Mouse (Mus musculus) left cerebral cortex, postnatal 14 days (tissue): ENCODE results near the gene Fcna. TPM values are rescaled to one million over a fixed set of nuclear protein-coding genes. Genes with fewer than 3 reads are reported as not detected.
A peak's percentile ranks its signal among the peaks of the same experiment; 100 is the strongest.

Experiments used
- DNase-seq, 2 experiments: peaks; one replicate each; pipeline ENCODE4 v3.0.0; 2021 to 2022; ENCODE audit warnings: low spot score in 2 of 2, mixed read lengths in 1 of 2
- intact Hi-C: fragments of 180-260 bp; cut with DNase I; formaldehyde crosslinking; loops from one replicate; pipeline ENCODE4 v1.15.1; 2025
- total RNA-seq, 2 experiments: library from RNA; stranded (reverse); gene quantifications; 2 replicates each; pipeline ENCODE4 v1.2.3; 2021

Gene Fcna
- total RNA-seq, 2 experiments from 2014 or later: 0.72 to 1.1 TPM

GRCm38 (mm10) chr2:25617578-25617977 lies 10.3 kb downstream of the Fcna start, which contains the start of gene Ccdc183:
Gene Ccdc183 (minus strand): TSS chr2:25617678.
- intact Hi-C loops: no loop called here
- DNase-seq: no peak

DNA sequence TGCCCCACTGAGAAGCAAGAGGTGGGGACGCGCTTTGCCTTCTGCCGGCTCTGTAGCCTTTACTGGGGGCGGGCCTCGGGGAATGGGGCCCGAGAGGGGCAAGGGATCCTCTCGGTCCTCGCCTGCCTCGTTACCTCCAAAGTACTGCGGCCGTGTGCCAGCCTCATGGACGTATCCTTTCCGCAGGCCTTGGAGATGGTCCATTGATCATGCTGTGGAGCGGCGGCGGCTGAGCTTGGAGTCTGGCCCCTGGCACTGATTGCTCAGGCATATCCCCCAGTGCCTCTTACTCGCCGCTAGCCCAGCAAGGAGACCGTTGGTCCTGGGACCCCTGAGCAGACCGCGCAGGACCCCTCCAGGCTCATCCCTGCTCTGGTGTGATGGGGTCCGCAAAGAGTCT lies 11.4 kb downstream of the Fcna start:
- no peak for DNase-seq
- intact Hi-C loops: no loop called here

DNA sequence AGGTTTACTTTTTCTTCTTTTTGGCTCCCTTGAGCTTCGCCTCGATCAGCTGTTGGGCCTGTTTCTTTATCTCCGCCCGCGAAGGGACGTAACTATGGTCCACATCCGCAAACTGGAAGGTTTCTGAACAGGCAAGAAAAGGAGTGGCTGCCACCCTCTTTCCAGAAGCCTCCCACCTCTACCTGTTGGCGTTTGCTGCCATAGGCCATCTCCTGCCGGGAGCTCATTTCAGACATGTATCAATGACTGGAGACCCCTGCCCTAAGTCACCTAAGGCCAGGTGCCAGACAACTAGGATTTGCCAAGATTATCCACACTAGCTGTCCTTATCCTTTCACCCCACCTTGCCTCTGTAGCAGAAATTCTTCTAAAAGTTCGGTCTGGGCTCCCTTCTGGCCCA lies 19.2 kb downstream of the Fcna start:
- intact Hi-C loops: no loop called here
- DNase-seq: no peak

DNA sequence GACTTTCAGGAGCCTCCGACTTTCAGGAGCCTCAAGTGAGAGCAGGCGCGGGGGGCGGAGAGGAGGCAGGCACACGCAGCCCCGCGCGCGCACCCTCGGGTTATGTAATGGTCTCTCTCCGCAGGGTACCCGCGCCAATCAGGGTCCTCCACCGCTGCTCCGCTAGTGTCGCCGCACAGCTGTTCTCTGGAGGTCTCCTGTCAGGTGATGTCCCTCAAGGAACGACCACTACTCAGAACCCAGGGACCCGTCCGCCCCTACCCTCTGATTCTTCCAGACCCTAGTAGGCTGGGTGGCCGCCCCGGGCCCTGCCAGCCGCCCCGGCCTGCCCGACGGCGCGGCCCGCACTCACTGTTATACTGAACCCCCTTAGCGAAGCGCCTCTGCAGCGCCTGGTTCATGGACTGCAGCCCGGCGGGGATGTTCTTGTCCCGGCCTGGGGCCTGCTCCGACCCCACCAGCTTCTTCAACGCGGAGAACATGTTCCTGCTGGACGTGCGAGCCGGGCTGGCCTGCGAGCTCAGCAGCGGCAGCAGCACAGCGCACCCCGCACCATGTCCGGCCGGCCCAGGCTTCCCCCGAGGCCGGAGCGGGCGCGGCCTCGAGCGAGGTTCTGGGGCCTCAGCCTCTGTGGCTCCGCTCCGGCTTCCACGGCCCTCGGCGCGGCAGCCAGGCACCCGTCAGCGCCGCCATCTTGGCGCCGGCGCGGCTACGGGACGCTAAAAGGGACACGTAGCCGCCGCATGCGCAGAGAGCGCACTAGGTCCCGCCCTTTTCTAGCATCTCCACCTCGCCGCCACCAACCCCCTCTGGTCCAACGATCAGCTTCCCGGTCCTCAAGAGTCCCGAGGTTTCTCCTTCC lies 19.8 kb downstream of the Fcna start, which contains the start of gene Rabl6:
TSS of gene Rabl6 (minus strand) at position 761 of the 862 bp plus-strand sequence.
- peak; percentile 89 to 91 for DNase-seq

DNA sequence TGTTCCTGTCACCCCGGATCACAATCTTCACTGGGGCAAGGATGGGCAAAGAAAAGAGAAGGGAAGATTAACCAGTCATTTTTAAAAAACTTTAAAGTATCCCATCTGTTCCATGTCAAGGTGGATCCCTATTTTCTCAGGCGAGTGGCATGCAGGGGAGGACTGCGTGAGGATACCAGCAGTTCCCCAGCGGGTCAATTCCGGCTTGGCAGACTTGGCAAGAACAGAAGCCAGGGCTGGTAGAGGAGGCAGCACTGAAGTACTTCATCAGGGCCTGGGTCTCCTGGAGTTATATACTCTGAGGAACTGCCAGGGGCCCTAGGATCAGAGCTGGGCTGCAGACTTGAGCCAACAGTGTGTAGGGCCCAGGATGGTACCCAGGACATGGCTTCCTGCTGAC lies 25.3 kb downstream of the Fcna start:
- intact Hi-C loops: no loop called here
- DNase-seq: no peak

More for the DNA sequence above, 19.8 kb downstream of the Fcna start, which contains the start of gene Rabl6:
- intact Hi-C loops: no loop called here

GRCm38 (mm10) chr2:25600037-25600436 lies 27.8 kb downstream of the Fcna start:
- intact Hi-C loops: no loop called here
- DNase-seq: no peak

DNA sequence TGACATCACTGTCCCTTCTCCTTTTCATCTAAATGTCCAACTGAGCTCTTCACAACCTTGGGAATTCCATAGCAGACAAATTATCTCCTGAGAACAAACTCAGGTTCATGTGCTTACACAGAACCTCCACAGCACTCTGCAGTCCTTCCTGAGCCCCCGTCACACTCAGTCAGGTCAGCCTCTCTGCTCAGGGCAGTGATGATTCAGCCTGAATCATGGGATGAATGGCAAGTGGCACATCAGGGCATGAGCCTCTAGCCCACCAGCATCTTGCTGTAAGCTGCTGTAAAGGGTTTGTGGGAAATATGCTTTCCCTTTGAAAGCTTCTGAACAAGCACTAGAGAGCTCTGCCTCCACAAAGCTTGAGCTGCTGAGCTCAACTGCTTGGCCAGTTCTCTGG lies 29.1 kb downstream of the Fcna start:
- DNase-seq: no peak
- intact Hi-C loops: no loop called here

DNA sequence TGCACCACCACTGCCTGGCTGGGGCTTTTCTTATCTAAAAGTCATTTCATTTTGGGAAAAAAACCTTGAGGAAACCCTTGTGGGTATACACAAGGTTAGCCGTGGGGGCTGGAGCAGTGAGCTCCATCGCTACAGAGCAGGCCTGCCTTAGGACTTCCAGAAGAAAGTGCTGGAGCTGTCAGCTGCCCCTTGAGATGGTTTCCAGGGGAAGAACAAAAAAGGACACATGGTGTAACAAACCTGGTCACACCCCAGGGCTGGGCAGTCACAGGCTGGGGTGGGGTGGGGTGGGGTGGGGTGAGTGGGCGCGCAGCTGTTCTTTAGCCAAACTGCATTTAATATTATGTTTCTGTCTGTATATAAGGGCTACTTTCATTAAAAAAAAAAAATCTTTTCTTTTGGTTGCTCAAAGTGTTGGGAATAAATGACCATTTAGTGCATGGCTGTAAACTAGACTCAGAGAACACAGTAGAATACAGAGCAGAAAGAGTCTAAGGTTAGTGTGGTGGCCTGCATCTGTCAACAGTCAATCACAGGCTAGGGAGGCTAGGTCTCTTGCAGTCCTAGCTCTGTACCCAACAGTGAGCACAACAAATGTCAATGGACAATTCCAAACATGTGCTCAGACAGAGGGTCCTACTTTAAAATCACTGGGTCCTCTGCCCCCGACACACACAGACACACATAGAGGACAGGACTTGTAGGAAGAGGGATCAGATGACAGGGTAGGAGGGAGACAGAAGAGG lies 30.9 kb downstream of the Fcna start:
- no peak for DNase-seq
- intact Hi-C loops: no loop called here

DNA sequence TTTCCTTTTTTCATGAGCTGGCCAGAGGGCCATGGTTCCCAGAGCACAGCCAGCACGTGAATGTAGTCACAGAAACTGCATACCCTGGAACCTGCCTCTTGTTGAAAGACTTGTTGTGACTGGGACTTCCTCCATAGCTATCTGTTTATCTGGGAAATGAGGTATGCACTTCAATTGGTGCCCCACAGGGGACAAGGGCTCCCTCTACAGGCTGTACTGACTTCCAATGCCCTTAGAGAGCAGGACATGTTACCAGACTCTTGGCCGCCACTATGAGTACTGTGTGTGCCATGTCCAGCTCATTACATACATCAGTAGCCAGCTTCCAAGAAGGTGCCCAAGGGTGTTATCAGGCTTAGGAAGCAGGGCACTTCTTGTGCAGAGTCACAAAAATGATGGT lies 36.0 kb downstream of the Fcna start:
- DNase-seq: peak; percentile 45 to 50

GRCm38 (mm10) chr2:25588227-25588907 lies 39.5 kb downstream of the Fcna start:
- peak in 1 of 2 experiments; percentile 47 for DNase-seq
- intact Hi-C loops: no loop called here

More for the DNA sequence above, 36.0 kb downstream of the Fcna start:
- intact Hi-C loops: no loop called here

- intact Hi-C loops: no loop called here
- no peak for DNase-seq
These were observed 40.5 kb downstream of the Fcna start for GRCm38 (mm10) chr2:25587290-25587689.

GRCm38 (mm10) chr2:25585601-25586000 lies 42.2 kb downstream of the Fcna start:
- intact Hi-C loops: no loop called here
- no peak for DNase-seq

GRCm38 (mm10) chr2:25584856-25585255 lies 43.0 kb downstream of the Fcna start:
- intact Hi-C loops: no loop called here
- DNase-seq: no peak

- intact Hi-C loops: no loop called here
- no peak for DNase-seq
These were observed 43.7 kb downstream of the Fcna start for GRCm38 (mm10) chr2:25584152-25584551.

DNA sequence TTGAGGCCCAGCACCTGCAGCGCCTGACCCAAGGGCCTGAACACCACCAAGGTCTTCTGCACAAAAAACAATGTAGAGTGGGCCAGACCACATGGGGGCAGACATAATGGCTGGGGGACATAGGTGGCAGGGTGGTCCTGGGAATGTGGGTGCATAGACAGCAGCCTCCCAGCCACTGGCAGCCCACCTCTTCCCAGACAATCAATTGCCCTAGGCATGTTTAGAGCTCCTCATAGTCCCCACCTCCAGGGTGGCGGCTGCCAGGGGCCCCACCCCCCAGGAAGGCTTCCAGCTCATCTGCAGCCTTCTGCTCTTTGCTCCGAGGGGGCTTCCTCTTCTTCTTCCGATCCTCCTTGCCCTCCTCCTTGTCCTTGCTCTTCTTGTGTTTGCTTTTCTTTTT lies 44.3 kb downstream of the Fcna start:
- DNase-seq: no peak
- intact Hi-C loops: no loop called here

GRCm38 (mm10) chr2:25583120-25583481 lies 44.7 kb downstream of the Fcna start:
- intact Hi-C loops: no loop called here
- peak in 1 of 2 experiments; percentile 23 for DNase-seq

- DNase-seq: peak; percentile 90 to 94
- intact Hi-C loops: no loop called here
These were observed 45.2 kb downstream of the Fcna start for GRCm38 (mm10) chr2:25582466-25583119.

- intact Hi-C loops: no loop called here
- DNase-seq: no peak
These were observed 45.9 kb downstream of the Fcna start for GRCm38 (mm10) chr2:25581901-25582301.

GRCm38 (mm10) chr2:25581294-25581864 lies 46.5 kb downstream of the Fcna start, which contains the start of gene Ajm1:
Gene Ajm1 (minus strand): TSS chr2:25581757.
- intact Hi-C loops: no loop called here
- DNase-seq: peak; percentile 80 to 93
